Mouse (Mus musculus) cerebellum, postnatal 14 days (tissue): ENCODE data around the gene Gm10577.
A peak's percentile ranks its signal among the peaks of the same experiment; 100 is the strongest.

Experiments
- DNase-seq, 2 experiments: peaks; one replicate each; pipeline ENCODE4 v3.0.0; 2021; ENCODE audit warnings: mixed read lengths in 2 of 2

The Gm10577 gene

GRCm38 (mm10) chr4:101020596-101020995, at the start of gene Gm10577:
Gene Gm10577 (minus strand): TSS chr4:101020696.
- no peak for DNase-seq

GRCm38 (mm10) chr4:101069154-101069971, 48.9 kb upstream of the Gm10577 start:
- DNase-seq: peak in 1 of 2 experiments; percentile 24

- DNase-seq: peak; percentile 75 to 76
Observed at GRCm38 (mm10) chr4:101068786-101069153, 48.3 kb upstream of the Gm10577 start, which contains the start of gene Raver2. Gene Raver2 (plus strand): TSS chr4:101068983.

GRCm38 (mm10) chr4:101066401-101066800, 45.9 kb upstream of the Gm10577 start:
- no peak for DNase-seq

GRCm38 (mm10) chr4:101062146-101062545, 41.6 kb upstream of the Gm10577 start:
- peak in 1 of 2 experiments; percentile 11 for DNase-seq

- no peak for DNase-seq
Observed at GRCm38 (mm10) chr4:101046576-101046975, 26.1 kb upstream of the Gm10577 start.

- no peak for DNase-seq
Observed at GRCm38 (mm10) chr4:101044149-101044548, 23.7 kb upstream of the Gm10577 start.

- DNase-seq: no peak
Observed at GRCm38 (mm10) chr4:101043691-101044090, 23.2 kb upstream of the Gm10577 start.

- DNase-seq: no peak
Observed at GRCm38 (mm10) chr4:101037156-101037555, 16.7 kb upstream of the Gm10577 start.

GRCm38 (mm10) chr4:101035131-101035530, 14.6 kb upstream of the Gm10577 start:
- DNase-seq: peak in 1 of 2 experiments; percentile 3

GRCm38 (mm10) chr4:101033047-101033446, 12.6 kb upstream of the Gm10577 start:
- no peak for DNase-seq

- DNase-seq: no peak
Observed at GRCm38 (mm10) chr4:101027852-101028411, 7.4 kb upstream of the Gm10577 start.

GRCm38 (mm10) chr4:101026995-101027394, 6.5 kb upstream of the Gm10577 start:
- DNase-seq: no peak

- no peak for DNase-seq
Observed at GRCm38 (mm10) chr4:101026566-101026965, 6.1 kb upstream of the Gm10577 start.

- no peak for DNase-seq
Observed at GRCm38 (mm10) chr4:101017806-101018205, 2.7 kb downstream of the Gm10577 start.

- no peak for DNase-seq
Observed at GRCm38 (mm10) chr4:101009092-101009491, 11.4 kb downstream of the Gm10577 start.

GRCm38 (mm10) chr4:101008362-101008769, 12.1 kb downstream of the Gm10577 start:
- no peak for DNase-seq

GRCm38 (mm10) chr4:101002961-101003360, 17.5 kb downstream of the Gm10577 start:
- DNase-seq: no peak

GRCm38 (mm10) chr4:101001073-101001472, 19.4 kb downstream of the Gm10577 start:
- no peak for DNase-seq

GRCm38 (mm10) chr4:101000622-101001021, 19.9 kb downstream of the Gm10577 start:
- no peak for DNase-seq

- DNase-seq: no peak
Observed at GRCm38 (mm10) chr4:100998906-100999305, 21.6 kb downstream of the Gm10577 start.

- peak; percentile 75 to 79 for DNase-seq
Observed at GRCm38 (mm10) chr4:100998145-100998544, 22.4 kb downstream of the Gm10577 start.

- DNase-seq: no peak
Observed at GRCm38 (mm10) chr4:100996060-100996651, 24.3 kb downstream of the Gm10577 start.

GRCm38 (mm10) chr4:100995617-100996016, 24.9 kb downstream of the Gm10577 start:
- no peak for DNase-seq
